Mouse (Mus musculus) liver, embryonic 14.5 days (tissue): ENCODE measurements around the gene Mapkapk2.

Source experiments
- CTCF ChIP-seq: IDR thresholded peaks from 2 replicates; pipeline ENCODE4 v1.5.1; 2016; ENCODE audit warnings: antibody characterized with exemption, low read depth, control low read depth
- EP300 ChIP-seq: IDR thresholded peaks from 2 replicates; pipeline ENCODE4 v1.6.1; 2016; ENCODE audit warnings: antibody characterized with exemption, low read depth

DNA sequence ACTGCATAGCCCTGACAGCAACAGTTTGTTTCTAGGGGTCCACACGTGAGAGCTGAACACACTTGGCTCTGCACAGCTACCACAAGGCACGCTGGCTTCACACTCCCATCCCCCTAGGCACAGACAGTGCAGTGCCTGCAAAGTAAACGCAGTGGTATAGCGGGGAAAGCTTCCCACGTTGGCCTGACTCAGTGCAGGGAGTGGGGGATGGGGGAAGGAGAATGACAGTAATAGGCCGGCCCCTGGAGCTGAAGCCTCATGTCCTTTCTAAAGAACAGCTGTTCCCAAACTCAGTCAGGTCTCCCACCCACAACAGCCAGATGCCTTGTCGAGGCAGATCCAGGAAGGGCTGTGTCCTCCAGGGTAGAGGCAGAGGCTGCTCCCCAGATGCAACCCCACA lies 46.6 kb downstream of the Mapkapk2 start:
- no peak for TF ChIP-seq CTCF
- no peak for TF ChIP-seq EP300
